Mouse (Mus musculus) MN1 (cell line): ENCODE data around the gene Znhit2.

Experiments
- DNase-seq: peaks from one replicate; pipeline ENCODE4 v3.0.0-alpha.2; 2016; ENCODE audit warnings: low spot score

The Znhit2 gene

GRCm38 (mm10) chr19:6046294-6047153 lies 14.5 kb upstream of the Znhit2 start, which contains the start of gene Syvn1:
Syvn1 (plus strand) TSS chr19:6046576.
- DNase-seq = peak; percentile 97

- peak; percentile 61 for DNase-seq
These were observed 13.7 kb upstream of the Znhit2 start for GRCm38 (mm10) chr19:6047154-6047898.

- DNase-seq = no peak
These were observed 13.2 kb upstream of the Znhit2 start for GRCm38 (mm10) chr19:6047899-6048166.

GRCm38 (mm10) chr19:6048681-6049410 lies 12.1 kb upstream of the Znhit2 start:
- DNase-seq = no peak

GRCm38 (mm10) chr19:6052516-6052915 lies 8.5 kb upstream of the Znhit2 start:
- no peak for DNase-seq

GRCm38 (mm10) chr19:6054296-6054695 lies 6.7 kb upstream of the Znhit2 start:
- DNase-seq = peak; percentile 52

GRCm38 (mm10) chr19:6056696-6057095 lies 4.3 kb upstream of the Znhit2 start:
- DNase-seq = no peak

GRCm38 (mm10) chr19:6057313-6058096 lies 3.5 kb upstream of the Znhit2 start, which contains the start of the genes Mrpl49 and Fau:
Mrpl49 (minus strand) TSS chr19:6057785.
Fau (plus strand) TSS chr19:6057844.
- DNase-seq = peak; percentile 99

- peak; percentile 51 for DNase-seq
These were observed 2.5 kb upstream of the Znhit2 start for GRCm38 (mm10) chr19:6058513-6058912.

- DNase-seq = no peak
These were observed 2.0 kb upstream of the Znhit2 start for GRCm38 (mm10) chr19:6058966-6059365.

- peak; percentile 66 for DNase-seq
These were observed 780 bp downstream of the Znhit2 start for GRCm38 (mm10) chr19:6061641-6062302.

- DNase-seq = no peak
These were observed 1.4 kb downstream of the Znhit2 start for GRCm38 (mm10) chr19:6062418-6062817.

GRCm38 (mm10) chr19:6063081-6063480 lies 2.1 kb downstream of the Znhit2 start:
- DNase-seq = no peak

- no peak for DNase-seq
These were observed 5.6 kb downstream of the Znhit2 start for GRCm38 (mm10) chr19:6066571-6066970.

GRCm38 (mm10) chr19:6067011-6067723 lies 6.2 kb downstream of the Znhit2 start:
- DNase-seq = peak; percentile 90

GRCm38 (mm10) chr19:6067724-6068415 lies 6.9 kb downstream of the Znhit2 start, which contains the start of gene Tm7sf2:
Tm7sf2 (minus strand) TSS chr19:6068373.
- peak; percentile 91 for DNase-seq

GRCm38 (mm10) chr19:6068951-6069350 lies 8.0 kb downstream of the Znhit2 start:
- DNase-seq = peak; percentile 72

GRCm38 (mm10) chr19:6069851-6070250 lies 8.9 kb downstream of the Znhit2 start:
- DNase-seq = no peak

- no peak for DNase-seq
These were observed 9.7 kb downstream of the Znhit2 start for GRCm38 (mm10) chr19:6070571-6071250.
